ENCODE assay signal across 22 mouse cellular contexts in the genomic region with DNA sequence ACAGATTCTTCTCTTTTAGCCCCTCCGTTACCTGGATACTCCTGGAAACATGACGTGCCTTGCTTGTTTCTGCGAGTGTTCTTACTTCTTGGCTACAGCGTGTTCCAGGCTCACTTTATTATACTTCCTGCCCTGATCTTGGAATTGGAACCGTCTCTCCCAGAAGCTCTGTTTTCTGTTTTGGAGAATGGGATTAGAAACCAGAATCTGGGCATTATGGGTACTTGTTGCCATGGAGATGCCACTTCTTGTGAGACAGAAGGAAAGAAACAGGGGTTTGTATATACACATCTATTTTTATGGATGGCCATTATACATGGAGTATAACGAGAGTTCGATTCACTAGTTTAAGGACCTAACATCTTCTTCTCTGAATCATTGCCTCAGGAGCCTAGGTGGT. TPM values are rescaled to one million over a fixed set of nuclear protein-coding genes. Genes with fewer than 3 reads are reported as not detected.
DNase-seq lines count a peak whose midpoint lies in the region; ATAC-seq lines count a peak whose summit lies in the region.
"Had no signal": no experiment of that assay in that cellular context is flagged by ENCODE, and none has a peak within 500 bp of the region (broad histone marks: within the 10 kb centered on the region; RNA-seq: fewer than 3 reads in every experiment).

No protein-coding gene starts in this region.

- DNase-seq in frontal cortex, postnatal 25 days (ENCODE audit: low spot score in 2 of 2), result no peak
- DNase-seq in left cerebral cortex, postnatal 14 days (ENCODE audit: low spot score in 2 of 2), result peak; percentile 51 to 55
- DNase-seq in left cerebral cortex, adult 8-10 months (ENCODE audit: low spot score in 2 of 2), result no peak
- peak; percentile 71 for DNase-seq in brain, adult 2 months (ENCODE audit: low read depth, low spot score)
- DNase-seq in kidney, postnatal 14 days, result no peak
- DNase-seq: adrenal gland, adult 8-10 months; adrenal gland, postnatal 25 days; B cell, adult 2 months; cerebellum, adult 18-20 months; cerebellum, adult 9-10 months; cerebellum, postnatal 14 days; gastrocnemius, postnatal 25 days; heart, adult 18-20 months; heart, postnatal 10 days; heart, postnatal 36 days had no signal

- peak; percentile 49 for ATAC-seq in frontal cortex, adult (ENCODE audit: low TSS enrichment)
- ATAC-seq: activated CD4-positive, CD25-positive, alpha-beta regulatory T cell, adult 4 months; forebrain, embryonic 14.5 days; hindbrain, embryonic 16.5 days; intestine, embryonic 15.5 days had no signal

- intact Hi-C loops in left cerebral cortex, postnatal 14 days (cut with DNase I), result no loop called here

RNA-seq across cellular contexts. Expression of a gene that starts 50.2 kb away (rescaled TPM):
- 10 to 100 TPM; 16.5 to 29.7 TPM for total RNA-seq in left cerebral cortex, postnatal 14 days (2021)
- 10 to 100 TPM in 3 of 4 experiments, 1 to 10 TPM in 1; 9.8 to 44.3 (median 37.3) TPM for total RNA-seq in left cerebral cortex, adult 8-10 months (2022)

RNA-seq across cellular contexts. Expression of a gene that starts 54.4 kb away (rescaled TPM):
- 10 to 100 TPM; 56.5 to 57.6 TPM for total RNA-seq in left cerebral cortex, postnatal 14 days (2021)
- total RNA-seq in left cerebral cortex, adult 8-10 months (2022), result 10 to 100 TPM; 39.9 to 46.4 (median 45.2) TPM
- total RNA-seq: CH12.LX, MEL had no signal

Comparison
In these comparisons a context has a peak if more than half of its experiments do, and no peak if none do; other contexts are left out.
1. DNase-seq: peak in left cerebral cortex, postnatal 14 days (2 of 2) and brain, adult 2 months (single experiment); none in frontal cortex, postnatal 25 days (0 of 2), left cerebral cortex, adult 8-10 months (0 of 2) and kidney, postnatal 14 days (single experiment).